ENCODE assay signal across 28 mouse cellular contexts in the genomic region with DNA sequence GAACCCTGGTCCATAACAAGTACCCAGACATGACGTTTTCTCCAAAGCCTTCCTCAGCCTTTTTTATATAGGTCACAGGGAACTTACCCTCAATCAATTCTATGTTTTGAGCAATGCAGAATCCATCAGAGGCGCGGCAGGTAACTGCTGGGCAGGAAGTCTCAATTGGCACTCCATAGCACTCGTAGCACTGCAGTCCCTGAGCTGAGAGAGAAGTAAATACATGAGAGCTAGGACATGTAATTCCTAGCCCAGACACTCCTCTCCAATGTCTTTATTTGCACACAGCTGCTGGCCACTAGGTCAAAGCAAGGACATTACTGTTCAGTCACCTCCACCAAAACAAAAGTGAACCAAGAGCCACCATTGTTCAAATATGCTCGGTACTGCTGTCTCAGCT. TPM values are rescaled to one million over a fixed set of nuclear protein-coding genes. Genes with fewer than 3 reads are reported as not detected.
"Had no signal": no experiment of that assay in that cellular context is flagged by ENCODE, and none has a peak within 500 bp of the region (broad histone marks: within the 10 kb centered on the region; RNA-seq: fewer than 3 reads in every experiment).

No protein-coding gene starts in this region.

RNA-seq across cellular contexts. Expression of a gene that starts 1.3 kb away (rescaled TPM):
- total RNA-seq: forebrain, postnatal 0 days had no signal
- polyA plus RNA-seq: embryonic facial prominence, embryonic 10.5 days; embryonic facial prominence, embryonic 11.5 days; embryonic facial prominence, embryonic 12.5 days; forebrain, embryonic 10.5 days; forebrain, embryonic 11.5 days; forebrain, embryonic 12.5 days; forebrain, embryonic 13.5 days; forebrain, embryonic 15.5 days had no signal

RNA-seq across cellular contexts. Expression of a gene that starts 44.6 kb away (rescaled TPM):
- total RNA-seq: common myeloid progenitor, adult 5-6 weeks; forebrain, postnatal 0 days; gastrocnemius, adult 18-20 months; gastrocnemius, adult 8-10 months; gastrocnemius, postnatal 14 days; gastrocnemius, postnatal 25 days; gastrocnemius, postnatal 36 days; gastrocnemius, postnatal 4 days; heart, adult 18-20 months; heart, adult 2 months; heart, adult 8-10 months had no signal
- polyA plus RNA-seq: cortical plate, adult 2 months; embryonic facial prominence, embryonic 10.5 days; embryonic facial prominence, embryonic 11.5 days; embryonic facial prominence, embryonic 12.5 days; embryonic facial prominence, embryonic 13.5 days; embryonic facial prominence, embryonic 14.5 days; embryonic facial prominence, embryonic 15.5 days; erythroblast, embryonic 14.5 days; forebrain, embryonic 10.5 days; forebrain, embryonic 11.5 days; forebrain, embryonic 12.5 days; forebrain, embryonic 13.5 days; forebrain, embryonic 14.5 days; forebrain, embryonic 15.5 days; forebrain, embryonic 16.5 days; forebrain, postnatal 0 days; frontal cortex, adult 2 months; gonadal fat pad, adult 2 months; heart, adult 2 months had no signal
